Mouse (Mus musculus): ENCODE measurements around the gene Slc13a4.

GRCm38 (mm10) chr6:35308037-35308436, at the start of gene Slc13a4:
- no peak for TF ChIP-seq CTCF (IDR thresholded peaks at IDR 0.05; ENCODE audit: low read depth, low read length)
- TF ChIP-seq POLR2A (IDR thresholded peaks at IDR 0.05; ENCODE audit: borderline replicate concordance, low read depth, low read length): no peak
